Mouse (Mus musculus): ENCODE data around the gene Adcy9. TPM values are rescaled to one million over a fixed set of nuclear protein-coding genes. Genes with fewer than 3 reads are reported as not detected.
"Not testable (repeated sequence)": the region's sequence is repeated elsewhere in the genome, so short reads cannot be mapped to it uniquely, and the experiment has no call there.

Adcy9 gene
- total and polyA plus RNA-seq, 3 experiments, result 1.1 to 3.1 (median 1.2) TPM

- dilution Hi-C loops (cut with MboI; ENCODE audit: extremely low pct_ligation_motif_present, extremely low pct_unique_long_range_greater_than_20kb, low sequenced_read_pairs) (no loop called here), in situ Hi-C loops (cut with MboI; ENCODE audit: low pct_ligation_motif_present, low pct_unique_long_range_greater_than_20kb, low sequenced_read_pairs) (no loop called here)
- Histone ChIP-seq H3K4me3 (replicated peaks in 1 of 3; ENCODE audit: low read depth in 2 of 3, low read length in 2 of 3, poor library complexity in 1 of 3) (no peak overlapping the region), H3K27me3 (replicated peaks) (no peaks in the 10 kb centered on the region), H3K4me1 (ENCODE audit: control insufficient read depth in 1 of 2, insufficient read depth in 2 of 2) (peaks cover 0 to 2% of the 10 kb centered on the region in 2 experiments; a peak in 1 of 4 replicates), H3K27ac (ENCODE audit: insufficient read depth, low read depth) (no peak overlapping the region), H3K9me3 (replicated peaks; ENCODE audit: low read length) (no peaks in the 10 kb centered on the region), H3K36me3 (replicated peaks in 1 of 2; ENCODE audit: control insufficient read depth in 1 of 2, insufficient read depth in 1 of 2, low read length in 1 of 2) (no peaks in the 10 kb centered on the region), H3K4me2 (ENCODE audit: insufficient read depth, low read depth, poor library complexity, severe bottlenecking) (no peak overlapping the region), H3K9ac (ENCODE audit: insufficient read depth, low read depth) (no peak overlapping the region), H3K79me2 (replicated peaks; ENCODE audit: control insufficient read depth, extremely low read depth, insufficient read depth, poor library complexity, severe bottlenecking) (no peaks in the 10 kb centered on the region)
- TF ChIP-seq CHD1 (IDR thresholded peaks at IDR 0.05; ENCODE audit: low read depth, low read length) (no peak), ZMIZ1 (IDR thresholded peaks at IDR 0.05; ENCODE audit: low read depth, low read length) (no peak), MAFK (IDR thresholded peaks at IDR 0.05; ENCODE audit: insufficient replicate concordance, low read length) (no peak), HCFC1 (IDR thresholded peaks at IDR 0.05; ENCODE audit: low read depth, low read length) (no peak), EP300 (IDR thresholded peaks at IDR 0.05; ENCODE audit: low read length) (no peak), POLR2A (IDR thresholded peaks at IDR 0.05; ENCODE audit: low read depth, low read length) (no peak), JUN (IDR thresholded peaks at IDR 0.05; ENCODE audit: insufficient read depth, low read depth, low read length) (no peak)
- DNase-seq (ENCODE audit: extremely low read depth), result no peak
Measured at GRCm38 (mm10) chr16:4341316-4342062, 78.8 kb downstream of the Adcy9 start.

- H3K36me3 ChIP-seq (replicated peaks in 1 of 2; ENCODE audit: control insufficient read depth in 1 of 2, insufficient read depth in 1 of 2, low read length in 1 of 2); in situ Hi-C loops (cut with MboI; ENCODE audit: low pct_ligation_motif_present, low pct_unique_long_range_greater_than_20kb, low sequenced_read_pairs); H3K4me1 ChIP-seq (ENCODE audit: control insufficient read depth in 1 of 2, insufficient read depth in 2 of 2); H3K27ac ChIP-seq (ENCODE audit: insufficient read depth, low read depth); H3K27me3 ChIP-seq (replicated peaks); DNase-seq (ENCODE audit: extremely low read depth); H3K4me3 ChIP-seq (replicated peaks in 1 of 3; ENCODE audit: low read depth in 2 of 3, low read length in 2 of 3, poor library complexity in 1 of 3); dilution Hi-C loops (cut with MboI; ENCODE audit: extremely low pct_ligation_motif_present, extremely low pct_unique_long_range_greater_than_20kb, low sequenced_read_pairs); H3K4me2 ChIP-seq (ENCODE audit: insufficient read depth, low read depth, poor library complexity, severe bottlenecking); H3K9me3 ChIP-seq (replicated peaks; ENCODE audit: low read length); H3K9ac ChIP-seq (ENCODE audit: insufficient read depth, low read depth); H3K79me2 ChIP-seq (replicated peaks; ENCODE audit: control insufficient read depth, extremely low read depth, insufficient read depth, poor library complexity, severe bottlenecking): not testable (repeated sequence)
Measured at GRCm38 (mm10) chr16:4339216-4339615, 81.1 kb downstream of the Adcy9 start.

- Histone ChIP-seq H3K9me3 (replicated peaks; ENCODE audit: low read length) (no peaks in the 10 kb centered on the region), H3K9ac (ENCODE audit: insufficient read depth, low read depth) (no peak overlapping the region), H3K4me3 (replicated peaks in 1 of 3; ENCODE audit: low read depth in 2 of 3, low read length in 2 of 3, poor library complexity in 1 of 3) (no peak overlapping the region), H3K27ac (ENCODE audit: insufficient read depth, low read depth) (no peak overlapping the region), H3K36me3 (replicated peaks in 1 of 2; ENCODE audit: control insufficient read depth in 1 of 2, insufficient read depth in 1 of 2, low read length in 1 of 2) (no peaks in the 10 kb centered on the region), H3K27me3 (replicated peaks) (no peaks in the 10 kb centered on the region), H3K4me2 (ENCODE audit: insufficient read depth, low read depth, poor library complexity, severe bottlenecking) (no peak overlapping the region), H3K4me1 (ENCODE audit: control insufficient read depth in 1 of 2, insufficient read depth in 2 of 2) (peaks cover 0 to 2% of the 10 kb centered on the region in 2 experiments; a peak in 2 of 4 replicates), H3K79me2 (replicated peaks; ENCODE audit: control insufficient read depth, extremely low read depth, insufficient read depth, poor library complexity, severe bottlenecking) (no peaks in the 10 kb centered on the region)
- TF ChIP-seq ZKSCAN1 (IDR thresholded peaks at IDR 0.05; ENCODE audit: borderline replicate concordance, low read depth, low read length), result no peak
- TF ChIP-seq USF1 (IDR thresholded peaks at IDR 0.05; ENCODE audit: low read depth, low read length), result no peak
- no peak for TF ChIP-seq GABPA (IDR thresholded peaks at IDR 0.05; ENCODE audit: insufficient replicate concordance, low read depth, low read length)
- no peak for DNase-seq (ENCODE audit: extremely low read depth)
- in situ Hi-C loops (cut with MboI; ENCODE audit: low pct_ligation_motif_present, low pct_unique_long_range_greater_than_20kb, low sequenced_read_pairs), result no loop called here
- dilution Hi-C loops (cut with MboI; ENCODE audit: extremely low pct_ligation_motif_present, extremely low pct_unique_long_range_greater_than_20kb, low sequenced_read_pairs), result no loop called here
Measured at GRCm38 (mm10) chr16:4337269-4337668, 83.0 kb downstream of the Adcy9 start.
